Mouse (Mus musculus) MEL (cell line): ENCODE measurements around the gene Trpm1. TPM values are rescaled to one million over a fixed set of nuclear protein-coding genes. Genes with fewer than 3 reads are reported as not detected.

ENCODE experiments used
- DNase-seq: peaks from one replicate; pipeline ENCODE4 v3.0.0; 2011; ENCODE audit warnings: low read depth, low spot score
- H3K27ac ChIP-seq: 2 replicates; pipeline ENCODE4 v1.5.1; 2012; ENCODE audit warnings: low read depth, mild to moderate bottlenecking, control low read depth, low read length, moderate library complexity; ENCODE audit not compliant: control insufficient read depth
- H3K27me3 ChIP-seq, 2 experiments: fragments of 150-350 bp in 1 of 2; sonication (generic) in 1 of 2; 2 replicates each; pipeline ENCODE4 v1.6.1; 2012; ENCODE audit warnings: low read length in 2 of 2, mild to moderate bottlenecking in 2 of 2, improper control_type of control experiment in 1 of 2, moderate library complexity in 1 of 2; ENCODE audit not compliant: insufficient read depth in 2 of 2, control insufficient read depth in 1 of 2
- H3K36me3 ChIP-seq, 2 experiments: 2 replicates each; pipeline ENCODE4 v1.6.1; 2012 to 2014; ENCODE audit warnings: low read length in 2 of 2, improper control_type of control experiment in 1 of 2, inconsistent platforms in 1 of 2, mild to moderate bottlenecking in 1 of 2; ENCODE audit not compliant: insufficient read depth in 2 of 2, control insufficient read depth in 1 of 2
- H3K4me1 ChIP-seq, 2 experiments: fragments of 150-350 bp in 1 of 2; sonication (generic) in 1 of 2; 2 replicates each; pipeline ENCODE4 v1.6.1; 2012; ENCODE audit warnings: low read length in 2 of 2, improper control_type of control experiment in 1 of 2, mild to moderate bottlenecking in 1 of 2; ENCODE audit not compliant: insufficient read depth in 2 of 2, control insufficient read depth in 1 of 2
- H3K4me3 ChIP-seq, 2 experiments: fragments of 150-350 bp in 1 of 2; sonication (generic) in 1 of 2; 2 replicates each; pipeline ENCODE4 v1.5.1; 2012; ENCODE audit warnings: low read depth in 2 of 2, low read length in 2 of 2, mild to moderate bottlenecking in 2 of 2, moderate library complexity in 2 of 2, control low read depth in 1 of 2, improper control_type of control experiment in 1 of 2; ENCODE audit not compliant: control insufficient read depth in 1 of 2, insufficient read depth in 1 of 2
- H3K79me2 ChIP-seq: 2 replicates; pipeline ENCODE4 v1.6.1; 2012; ENCODE audit warnings: mild to moderate bottlenecking, low read length, moderate library complexity; ENCODE audit not compliant: control insufficient read depth, poor library complexity, insufficient read depth
- H3K9ac ChIP-seq: 2 replicates; pipeline ENCODE4 v1.6.1; 2012; ENCODE audit warnings: low read depth, mild to moderate bottlenecking, control low read depth, low read length, moderate library complexity; ENCODE audit not compliant: control insufficient read depth, poor library complexity, severe bottlenecking
- H3K9me3 ChIP-seq: fragments of 150-350 bp; sonication (generic); replicated peaks from 2 replicates; pipeline ENCODE4 v1.6.1; 2012; ENCODE audit warnings: mild to moderate bottlenecking, low read length, improper control_type of control experiment, moderate library complexity; ENCODE audit not compliant: insufficient read depth
- BHLHE40 ChIP-seq: IDR thresholded peaks from 2 replicates; pipeline ENCODE4 v1.6.1; 2012; ENCODE audit warnings: low read depth, mild to moderate bottlenecking, inconsistent platforms, low read length, improper control_type of control experiment, borderline replicate concordance
- CTCF ChIP-seq, 3 experiments: IDR thresholded peaks in 2 of 3; conservative IDR thresholded peaks in 1 of 3; 2 replicates each; pipeline ENCODE4 v1.5.1; 2011 to 2012; ENCODE audit warnings: low read length in 3 of 3, low read depth in 2 of 3, mild to moderate bottlenecking in 2 of 3, improper control_type of control experiment in 1 of 3, inconsistent platforms in 1 of 3, mixed read lengths in 1 of 3, moderate library complexity in 1 of 3; ENCODE audit not compliant: control insufficient read depth in 1 of 3, insufficient read depth in 1 of 3, poor library complexity in 1 of 3, severe bottlenecking in 1 of 3
- EP300 ChIP-seq, 2 experiments: IDR thresholded peaks; 2 replicates each; pipeline ENCODE4 v1.6.1; 2011; ENCODE audit warnings: improper control_type of control experiment in 2 of 2, low read length in 2 of 2, low read depth in 1 of 2, mild to moderate bottlenecking in 1 of 2
- ETS1 ChIP-seq: IDR thresholded peaks from 2 replicates; pipeline ENCODE4 v1.6.1; 2012; ENCODE audit warnings: low read depth, mild to moderate bottlenecking, inconsistent platforms, low read length, improper control_type of control experiment, moderate library complexity
- GABPA ChIP-seq: IDR thresholded peaks from 2 replicates; pipeline ENCODE4 v1.6.1; 2012; ENCODE audit warnings: low read depth, mild to moderate bottlenecking, inconsistent platforms, low read length, improper control_type of control experiment, moderate library complexity
- GATA1 ChIP-seq: IDR thresholded peaks from 2 replicates; pipeline ENCODE4 v1.6.1; 2011; ENCODE audit warnings: low read depth, low read length, improper control_type of control experiment
- HCFC1 ChIP-seq: IDR thresholded peaks from 2 replicates; pipeline ENCODE4 v1.6.1; 2012; ENCODE audit warnings: low read depth, mild to moderate bottlenecking, inconsistent platforms, low read length, improper control_type of control experiment, moderate library complexity
- MAFK ChIP-seq: IDR thresholded peaks from 2 replicates; pipeline ENCODE4 v1.6.1; 2011; ENCODE audit warnings: low read depth, mild to moderate bottlenecking, low read length, improper control_type of control experiment, borderline replicate concordance
- MAZ ChIP-seq: IDR thresholded peaks from 2 replicates; pipeline ENCODE4 v1.6.1; 2012; ENCODE audit warnings: low read depth, mild to moderate bottlenecking, inconsistent platforms, low read length, improper control_type of control experiment
- MEF2A ChIP-seq: IDR thresholded peaks from 2 replicates; pipeline ENCODE4 v1.6.1; 2014; ENCODE audit warnings: low read depth, mild to moderate bottlenecking, inconsistent platforms, low read length, improper control_type of control experiment; ENCODE audit not compliant: poor library complexity, insufficient replicate concordance, severe bottlenecking; ENCODE audit errors: extremely low read depth
- MYC ChIP-seq: IDR thresholded peaks from 2 replicates; pipeline ENCODE4 v1.6.1; 2011; ENCODE audit warnings: low read depth, mild to moderate bottlenecking, low read length, improper control_type of control experiment, moderate library complexity
- NELFE ChIP-seq: IDR thresholded peaks from 2 replicates; pipeline ENCODE4 v1.6.1; 2011; ENCODE audit warnings: low read depth, low read length, improper control_type of control experiment
- NRF1 ChIP-seq: IDR thresholded peaks from 2 replicates; pipeline ENCODE4 v1.6.1; 2014; ENCODE audit warnings: low read depth, mild to moderate bottlenecking, inconsistent platforms, low read length, improper control_type of control experiment, moderate library complexity; ENCODE audit not compliant: poor library complexity, insufficient read depth, severe bottlenecking
- SIN3A ChIP-seq: IDR thresholded peaks from 2 replicates; pipeline ENCODE4 v1.6.1; 2012; ENCODE audit warnings: low read length, improper control_type of control experiment, inconsistent platforms
- SMC3 ChIP-seq: IDR thresholded peaks from 2 replicates; pipeline ENCODE4 v1.6.1; 2011; ENCODE audit warnings: low read depth, low read length, improper control_type of control experiment
- UBTF ChIP-seq: IDR thresholded peaks from 2 replicates; pipeline ENCODE4 v1.6.1; 2012; ENCODE audit warnings: low read depth, mild to moderate bottlenecking, inconsistent platforms, low read length, improper control_type of control experiment, moderate library complexity, borderline replicate concordance; ENCODE audit not compliant: insufficient read depth
- USF1 ChIP-seq: IDR thresholded peaks from 2 replicates; pipeline ENCODE4 v1.6.1; 2014; ENCODE audit warnings: low read depth, mild to moderate bottlenecking, inconsistent platforms, low read length, improper control_type of control experiment, moderate library complexity
- ZC3H11A ChIP-seq: IDR thresholded peaks from 2 replicates; pipeline ENCODE4 v1.6.1; 2012; ENCODE audit warnings: low read depth, mild to moderate bottlenecking, inconsistent platforms, low read length, improper control_type of control experiment
- ZKSCAN1 ChIP-seq: IDR thresholded peaks from 2 replicates; pipeline ENCODE4 v1.6.1; 2012; ENCODE audit warnings: low read depth, mild to moderate bottlenecking, inconsistent platforms, low read length, improper control_type of control experiment, moderate library complexity
- ZNF384 ChIP-seq: IDR thresholded peaks from 2 replicates; pipeline ENCODE4 v1.6.1; 2012; ENCODE audit warnings: low read depth, mild to moderate bottlenecking, inconsistent platforms, low read length, improper control_type of control experiment
- polyA plus RNA-seq, 2 experiments: library from polyadenylated mRNA; stranded (reverse) in 1 of 2; unstranded in 1 of 2; fragments of >175 nt in 1 of 2; fragments of >200 nt in 1 of 2; gene quantifications; 2 replicates each; pipeline versions ENCODE4 v1.2.1 to v1.2.4; 2012; ENCODE audit warnings: low replicate concordance in 2 of 2, low read depth in 1 of 2; ENCODE audit not compliant: insufficient read length in 2 of 2, insufficient read depth in 1 of 2, missing spikeins in 1 of 2
- total RNA-seq: library from RNA; depleted of rRNA; stranded (reverse); fragments of 300-350 nt; gene quantifications from 2 replicates; pipeline ENCODE4 v1.2.3, GENCODE M21; 2012

Gene Trpm1
- total and polyA plus RNA-seq, 3 experiments: not detected

GRCm38 (mm10) chr7:64215613-64216012 lies 62.0 kb downstream of the Trpm1 start:
- Histone ChIP-seq H3K9me3 (no peaks in the 10 kb centered on the region), H3K27ac (no peak overlapping the region), H3K9ac (no peak overlapping the region), H3K4me1 (no peaks in the 10 kb centered on the region), H3K27me3 (no peaks in the 10 kb centered on the region), H3K36me3 (no peaks in the 10 kb centered on the region), H3K4me3 (no peak overlapping the region), H3K79me2 (no peaks in the 10 kb centered on the region)
- DNase-seq: no peak
- TF ChIP-seq MAFK: no peak
- TF ChIP-seq GATA1: no peak
- TF ChIP-seq GABPA: no peak
- TF ChIP-seq UBTF: no peak
- no peak for TF ChIP-seq USF1

- no peaks in the 10 kb centered on the region for H3K36me3 ChIP-seq
- TF ChIP-seq MEF2A: no peak
- no peak for TF ChIP-seq ZNF384
- no peak for TF ChIP-seq UBTF
- no peak for TF ChIP-seq MYC
- TF ChIP-seq ZKSCAN1: no peak
- no peak for TF ChIP-seq ZC3H11A
- no peak for TF ChIP-seq SMC3
- no peak for TF ChIP-seq NRF1
- no peak for TF ChIP-seq ETS1
- no peak for TF ChIP-seq MAZ
- TF ChIP-seq HCFC1: no peak
- no peak for TF ChIP-seq EP300 (IDR thresholded peaks at IDR 0.05; ENCODE audit: low read depth in 1 of 2, low read length in 2 of 2)
- TF ChIP-seq SIN3A: no peak
- no peak for TF ChIP-seq BHLHE40
- no peak for TF ChIP-seq NELFE
- no peak for TF ChIP-seq CTCF (IDR thresholded peaks at IDR 0.05 in 2 of 3, conservative IDR thresholded peaks at IDR 0.05 in 1 of 3; ENCODE audit: control insufficient read depth in 1 of 3, insufficient read depth in 1 of 3, low read depth in 2 of 3, low read length in 3 of 3, poor library complexity in 1 of 3, severe bottlenecking in 1 of 3)
- TF ChIP-seq, all 39 proteins: peak for 0
- Histone ChIP-seq H3K79me2 (no peaks in the 10 kb centered on the region), H3K9ac (no peak overlapping the region), H3K9me3 (no peaks in the 10 kb centered on the region), H3K27me3 (no peaks in the 10 kb centered on the region), H3K4me3 (no peak overlapping the region), H3K4me1 (no peaks in the 10 kb centered on the region), H3K27ac (no peak overlapping the region)
- DNase-seq: no peak
Observed at GRCm38 (mm10) chr7:64217428-64217827, 63.8 kb downstream of the Trpm1 start.
